Mouse (Mus musculus) liver, embryonic 16.5 days (tissue): ENCODE measurements around the gene Slc9b2. TPM values are rescaled to one million over a fixed set of nuclear protein-coding genes. Genes with fewer than 3 reads are reported as not detected.
A peak's percentile ranks its signal among the peaks of the same experiment; 100 is the strongest.

Source experiments
- ATAC-seq: fragments of 200-750 bp; cut with Nextera tagmentation; 2 replicates; pipeline ENCODE4 v1.8.0; 2017; ENCODE audit warnings: low read depth, mild to moderate bottlenecking, moderate number of reproducible peaks, moderate library complexity
- H3K27ac ChIP-seq: fragments of 300-500 bp; sonication (generic); 2 replicates; pipeline ENCODE4 v1.5.1; 2014; ENCODE audit warnings: mild to moderate bottlenecking, low read length
- H3K27me3 ChIP-seq: fragments of 300-500 bp; sonication (generic); 2 replicates; pipeline ENCODE4 v1.6.1; 2014; ENCODE audit warnings: low read depth, low read length, mixed read lengths; ENCODE audit not compliant: control insufficient read depth, insufficient read depth
- H3K36me3 ChIP-seq: fragments of 300-500 bp; sonication (generic); 2 replicates; pipeline ENCODE4 v1.6.1; 2014; ENCODE audit warnings: mild to moderate bottlenecking; ENCODE audit not compliant: control insufficient read depth, insufficient read depth
- H3K4me1 ChIP-seq: fragments of 300-500 bp; sonication (generic); 2 replicates; pipeline ENCODE4 v1.6.1; 2014; ENCODE audit warnings: low read depth, low read length, mixed read lengths; ENCODE audit not compliant: control insufficient read depth
- H3K4me2 ChIP-seq: fragments of 300-500 bp; sonication (generic); 2 replicates; pipeline ENCODE4 v1.6.1; 2014; ENCODE audit warnings: low read depth, low read length, mixed read lengths
- H3K4me3 ChIP-seq: fragments of 300-500 bp; sonication (generic); 2 replicates; pipeline ENCODE4 v1.5.1; 2014; ENCODE audit warnings: low read depth, mild to moderate bottlenecking, low read length
- H3K9ac ChIP-seq: fragments of 300-500 bp; sonication (generic); 2 replicates; pipeline ENCODE4 v1.6.1; 2014; ENCODE audit warnings: low read depth, low read length
- H3K9me3 ChIP-seq: fragments of 300-500 bp; sonication (generic); replicated peaks from 2 replicates; pipeline ENCODE4 v1.6.1; 2016; ENCODE audit warnings: low read length; ENCODE audit not compliant: control insufficient read depth
- whole genome bisulfite sequencing: fragments of 180-500 bp; shearing (Covaris S2); extraction: QIAGEN DNeasy Blood & Tissue Kit; methylation state at CpG from one replicate; pipeline ENCODE4 v1.1.7; 2014; ENCODE audit not compliant: insufficient replicate concordance; 5-methylcytosine and 5-hydroxymethylcytosine counted together
- polyA plus RNA-seq: library from polyadenylated mRNA; unstranded; fragments of >200 nt; fragmentation: Nextera tagmentation; extraction: Ambion mirVana; gene quantifications from 2 replicates; pipeline ENCODE4 v1.2.1, GENCODE M21; 2015

Gene Slc9b2
- 0.12 and 0.26 TPM in 2 replicates for polyA plus RNA-seq

DNA sequence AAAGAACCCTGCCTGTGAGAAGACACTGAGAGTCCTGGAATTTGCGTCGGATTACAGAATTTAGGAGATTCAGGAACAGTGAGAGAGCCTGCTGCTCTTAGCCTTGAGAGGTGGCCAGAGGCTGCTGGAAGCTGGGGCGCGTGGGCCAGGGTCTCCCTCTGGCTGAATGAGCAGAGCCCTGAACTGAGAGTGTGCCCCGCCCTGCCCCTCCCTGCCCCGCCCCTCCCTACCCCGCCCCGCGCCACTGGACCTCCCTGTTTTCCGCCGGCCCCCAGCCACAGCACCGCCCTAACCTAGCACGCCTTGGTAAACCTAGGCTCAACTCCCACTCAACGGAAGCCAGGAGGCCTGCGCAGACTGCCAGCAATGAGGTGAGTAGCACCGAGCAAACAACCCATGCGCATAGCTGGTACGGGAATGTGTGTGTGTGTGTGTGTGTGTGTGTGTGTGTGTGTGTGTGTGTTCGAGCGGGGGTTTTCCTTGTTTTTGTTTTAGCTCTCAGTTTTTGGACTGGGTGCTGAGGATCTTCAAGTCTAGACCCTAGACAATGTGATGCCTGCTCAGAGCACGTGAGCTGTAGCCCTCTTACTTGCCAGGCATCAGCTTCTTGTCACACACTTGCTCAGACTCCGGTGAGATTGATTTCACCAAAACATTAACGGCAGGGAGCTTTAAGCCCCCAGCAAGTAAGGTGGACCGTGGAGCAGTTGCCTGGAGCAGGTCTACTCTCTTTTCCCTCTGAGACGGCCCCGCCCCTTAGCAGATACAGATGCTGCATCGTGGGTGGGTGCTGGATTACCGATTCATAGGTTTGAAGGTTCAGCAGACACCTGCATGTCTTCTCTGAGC, at the start of gene Slc9b2:
Slc9b2 (plus strand) TSS at position 290 of the 849 bp plus-strand sequence.
- WGBS, result 8% methylated on average over 26 of the region's 28 CpGs
- Histone ChIP-seq H3K36me3 (no peaks in the 10 kb centered on the region), H3K4me3 (peak within 1 kb of the TSS; percentile 35), H3K27me3 (no peaks in the 10 kb centered on the region), H3K9me3 (no peaks in the 10 kb centered on the region), H3K4me1 (no peaks in the 10 kb centered on the region; the same call in 1 of the 2 replicates), H3K9ac (no peak within 1 kb of the TSS), H3K4me2 (peak within 1 kb of the TSS; percentile 53), H3K27ac (no peak within 1 kb of the TSS)
- peak; percentile 91 for ATAC-seq

DNA sequence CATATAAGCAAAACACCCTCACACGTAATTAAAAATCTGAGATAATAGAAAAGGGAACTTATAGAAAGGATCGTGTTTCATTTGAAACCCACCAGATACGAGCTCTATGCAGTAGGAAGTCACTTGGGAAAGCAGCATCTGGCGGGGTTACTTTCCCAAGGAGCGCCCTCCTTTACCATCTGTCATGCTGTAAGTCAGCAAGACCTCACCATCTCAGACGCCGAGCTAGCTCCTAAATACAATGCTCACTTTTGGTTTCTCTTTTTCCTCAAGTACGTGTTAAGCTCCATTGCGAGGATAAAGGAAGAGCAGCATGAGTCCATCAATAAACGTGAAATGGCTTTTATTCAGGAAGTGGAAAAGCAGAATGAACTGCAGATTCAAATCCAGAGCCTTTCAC, 48.6 kb upstream of the Slc9b2 start:
- Histone ChIP-seq H3K27me3 (no peaks in the 10 kb centered on the region), H3K4me2 (no peak overlapping the region), H3K36me3 (peaks cover 73% of the 10 kb centered on the region), H3K4me1 (no peaks in the 10 kb centered on the region), H3K9ac (no peak overlapping the region), H3K4me3 (no peak overlapping the region), H3K27ac (no peak overlapping the region), H3K9me3 (no peaks in the 10 kb centered on the region)
- no peak for ATAC-seq
- WGBS, result 90% methylated on average over 10 of the region's 10 CpGs

GRCm38 (mm10) chr3:135260233-135260632, 47.3 kb upstream of the Slc9b2 start:
- 96% methylated on average over 7 of the region's 7 CpGs for WGBS
- peaks cover 84% of the 10 kb centered on the region for H3K36me3 ChIP-seq
- H3K4me1 ChIP-seq, result no peaks in the 10 kb centered on the region
- H3K9ac ChIP-seq, result no peak overlapping the region
- H3K4me2 ChIP-seq, result no peak overlapping the region
- ATAC-seq, result no peak
- no peak overlapping the region for H3K27ac ChIP-seq
- no peaks in the 10 kb centered on the region for H3K9me3 ChIP-seq
- no peaks in the 10 kb centered on the region for H3K27me3 ChIP-seq
- no peak overlapping the region for H3K4me3 ChIP-seq

- Histone ChIP-seq H3K4me1 (no peaks in the 10 kb centered on the region), H3K9ac (no peak overlapping the region), H3K4me3 (no peak overlapping the region), H3K36me3 (peaks cover 74% of the 10 kb centered on the region), H3K9me3 (no peaks in the 10 kb centered on the region), H3K4me2 (no peak overlapping the region), H3K27me3 (no peaks in the 10 kb centered on the region), H3K27ac (no peak overlapping the region)
- no peak for ATAC-seq
- 86% methylated on average over 5 of the region's 5 CpGs for WGBS
These were observed 38.9 kb upstream of the Slc9b2 start for GRCm38 (mm10) chr3:135268616-135269015.

- peak; percentile 76 for ATAC-seq
- no peaks in the 10 kb centered on the region for H3K4me1 ChIP-seq
- peak overlapping the region; percentile 50 for H3K27ac ChIP-seq
- H3K4me3 ChIP-seq, result no peak overlapping the region
- H3K36me3 ChIP-seq, result peaks cover 65% of the 10 kb centered on the region
- H3K4me2 ChIP-seq, result no peak overlapping the region
- no peak overlapping the region for H3K9ac ChIP-seq
- no peaks in the 10 kb centered on the region for H3K9me3 ChIP-seq
- 83% methylated on average over 10 of the region's 10 CpGs for WGBS
- no peaks in the 10 kb centered on the region for H3K27me3 ChIP-seq
These were observed 38.0 kb upstream of the Slc9b2 start for GRCm38 (mm10) chr3:135269391-135269990.

- Histone ChIP-seq H3K4me3 (no peak overlapping the region), H3K4me1 (no peaks in the 10 kb centered on the region), H3K36me3 (peaks cover 47% of the 10 kb centered on the region), H3K9ac (no peak overlapping the region), H3K27ac (no peak overlapping the region), H3K9me3 (no peaks in the 10 kb centered on the region), H3K27me3 (no peaks in the 10 kb centered on the region), H3K4me2 (no peak overlapping the region)
- ATAC-seq, result no peak
- WGBS, result 88% methylated on average over 12 of the region's 12 CpGs
These were observed 34.9 kb upstream of the Slc9b2 start for GRCm38 (mm10) chr3:135272627-135273026.

GRCm38 (mm10) chr3:135273047-135273446, 34.5 kb upstream of the Slc9b2 start:
- Histone ChIP-seq H3K4me1 (no peaks in the 10 kb centered on the region), H3K36me3 (peaks cover 43% of the 10 kb centered on the region), H3K9ac (no peak overlapping the region), H3K9me3 (no peaks in the 10 kb centered on the region), H3K4me2 (no peak overlapping the region), H3K27me3 (no peaks in the 10 kb centered on the region), H3K27ac (no peak overlapping the region), H3K4me3 (no peak overlapping the region)
- ATAC-seq, result no peak
- WGBS, result 85% methylated on average over 13 of the region's 13 CpGs

DNA sequence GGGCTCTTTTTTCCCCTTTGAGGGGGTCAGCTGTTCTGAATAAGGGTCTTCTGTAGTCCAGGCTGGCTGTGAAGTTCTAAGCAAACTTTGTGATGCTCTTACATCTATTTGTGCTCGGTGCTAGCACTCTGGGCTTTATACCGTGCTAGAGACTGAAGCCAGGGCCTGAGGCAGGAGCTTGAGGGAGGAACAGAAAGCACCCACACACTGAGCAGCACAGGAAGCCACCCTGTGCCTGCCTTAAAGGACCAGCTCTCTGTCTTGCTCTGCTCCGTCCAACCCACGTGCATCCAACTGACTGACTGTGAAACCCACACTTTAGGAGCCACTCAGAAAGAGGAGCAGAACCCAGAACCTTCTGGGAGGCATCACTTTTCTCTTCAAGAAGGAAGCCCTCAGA, 27.3 kb upstream of the Slc9b2 start:
- Histone ChIP-seq H3K4me2 (no peak overlapping the region), H3K36me3 (no peaks in the 10 kb centered on the region), H3K9ac (no peak overlapping the region), H3K27ac (no peak overlapping the region), H3K4me1 (no peaks in the 10 kb centered on the region; the same call in 1 of the 2 replicates), H3K27me3 (no peaks in the 10 kb centered on the region), H3K9me3 (no peaks in the 10 kb centered on the region), H3K4me3 (no peak overlapping the region)
- 52% methylated on average over 4 of the region's 4 CpGs for WGBS
- ATAC-seq, result no peak
